Mouse (Mus musculus): ENCODE data around the gene Gm11127. TPM values are rescaled to one million over a fixed set of nuclear protein-coding genes. Genes with fewer than 3 reads are reported as not detected.

The Gm11127 gene
- 0.03 and 0.16 TPM in 2 replicates for polyA plus RNA-seq (2012; rRNA removed)

GRCm38 (mm10) chr17:36058362-36058761, at the start of gene Gm11127:
TSS of gene Gm11127 (minus strand) at chr17:36058371.

GRCm38 (mm10) chr17:36042610-36043169, 15.5 kb downstream of the Gm11127 start, which contains the start of the genes H2-T22 and Gm6034:
TSS of gene H2-T22 (minus strand) at chr17:36042747.
TSS of gene Gm6034 (plus strand) at chr17:36042961.

GRCm38 (mm10) chr17:36032351-36032875, 25.8 kb downstream of the Gm11127 start, which contains the start of gene H2-T23:
TSS of gene H2-T23 (minus strand) at chr17:36032855.

GRCm38 (mm10) chr17:36020191-36021073, 37.7 kb downstream of the Gm11127 start, which contains the start of gene H2-T24:
TSS of gene H2-T24 (minus strand) at chr17:36020560.

Other genes starting within 250 kb of the Gm11127 start
- 5.5 and 6.5 TPM in 2 replicates for gene Ier3, start 236.7 kb downstream of the Gm11127 start, polyA plus RNA-seq (2012; rRNA removed)
- gene Flot1, start 235.1 kb downstream of the Gm11127 start, polyA plus RNA-seq (2012; rRNA removed) = 31.0 and 40.2 TPM in 2 replicates
- gene Tubb5, start 220.1 kb downstream of the Gm11127 start, polyA plus RNA-seq (2012; rRNA removed) = 251 and 259 TPM in 2 replicates
- gene Mdc1, start 216.9 kb downstream of the Gm11127 start, polyA plus RNA-seq (2012; rRNA removed) = 4.3 and 4.5 TPM in 2 replicates
- 10.7 and 11.1 TPM in 2 replicates for gene Nrm, start 197.1 kb downstream of the Gm11127 start, polyA plus RNA-seq (2012; rRNA removed)
- 17.4 and 18.6 TPM in 2 replicates for gene Ppp1r18, start 192.8 kb downstream of the Gm11127 start, polyA plus RNA-seq (2012; rRNA removed)
- 36.4 and 41.5 TPM in 2 replicates for gene Dhx16, start 178.6 kb downstream of the Gm11127 start, polyA plus RNA-seq (2012; rRNA removed)
- 11.1 and 12.8 TPM in 2 replicates for gene 2310061I04Rik, start 160.9 kb downstream of the Gm11127 start, polyA plus RNA-seq (2012; rRNA removed)
- 9.1 and 9.2 TPM in 2 replicates for gene Atat1, start 148.3 kb downstream of the Gm11127 start, polyA plus RNA-seq (2012; rRNA removed)
- 47.1 and 48.3 TPM in 2 replicates for gene Mrps18b, start 142.0 kb downstream of the Gm11127 start, polyA plus RNA-seq (2012; rRNA removed)
- gene Ppp1r10, start 141.9 kb downstream of the Gm11127 start, polyA plus RNA-seq (2012; rRNA removed) = 13.7 and 14.0 TPM in 2 replicates
- 33.2 and 37.2 TPM in 2 replicates for gene Abcf1, start 88.6 kb downstream of the Gm11127 start, polyA plus RNA-seq (2012; rRNA removed)
- gene Gnl1, start 78.5 kb downstream of the Gm11127 start, polyA plus RNA-seq (2012; rRNA removed) = 4.6 and 5.7 TPM in 2 replicates
- 6.0 and 6.7 TPM in 2 replicates for gene Prr3, start 78.1 kb downstream of the Gm11127 start, polyA plus RNA-seq (2012; rRNA removed)
- gene H2-T24, start 37.8 kb downstream of the Gm11127 start, polyA plus RNA-seq (2012; rRNA removed) = 14.1 and 14.9 TPM in 2 replicates
- 112 and 121 TPM in 2 replicates for gene H2-T23, start 25.5 kb downstream of the Gm11127 start, polyA plus RNA-seq (2012; rRNA removed)
- 14.6 and 16.9 TPM in 2 replicates for gene H2-T22, start 15.6 kb downstream of the Gm11127 start, polyA plus RNA-seq (2012; rRNA removed)
- not detected in 2 replicates for gene Gm6034, start 15.4 kb downstream of the Gm11127 start, polyA plus RNA-seq (2012; rRNA removed)
- 0.01 TPM in 1 of 2 replicates, not detected in the other for gene Gm19684, start 63.3 kb upstream of the Gm11127 start, polyA plus RNA-seq (2012; rRNA removed)
- gene Gm7030, start 71.1 kb upstream of the Gm11127 start, polyA plus RNA-seq (2012; rRNA removed) = not detected in 2 replicates
- gene Gm8909, start 110.2 kb upstream of the Gm11127 start, polyA plus RNA-seq (2012; rRNA removed) = 0.04 TPM in 1 of 2 replicates, not detected in the other
- 0.07 TPM in 1 of 2 replicates, not detected in the other for gene H2-T3, start 131.9 kb upstream of the Gm11127 start, polyA plus RNA-seq (2012; rRNA removed)
- 33.0 and 35.2 TPM in 2 replicates for gene Rpp21, start 199.7 kb upstream of the Gm11127 start, polyA plus RNA-seq (2012; rRNA removed)
- 9.4 and 11.7 TPM in 2 replicates for gene Trim39, start 213.9 kb upstream of the Gm11127 start, polyA plus RNA-seq (2012; rRNA removed)
- gene H2-M10.2, start 228.1 kb upstream of the Gm11127 start, polyA plus RNA-seq (2012; rRNA removed) = not detected in 2 replicates